Mouse (Mus musculus): ENCODE measurements at regions not wholly inside any gene's neighbourhood (a gene's known extent, or its start where the extent isn't known, plus 50 kb on each side); places are given as distances from the start of the nearest gene placed in this dataset.

GRCm38 (mm10) chr9:74556116-74556515, 305.6 kb upstream of the Onecut1 start:
- Histone ChIP-seq H3K36me3 (ENCODE audit: control insufficient read depth, insufficient read depth, low read length) (no peaks in the 10 kb centered on the region), H3K79me2 (ENCODE audit: control insufficient read depth, insufficient read depth, low read length) (no peaks in the 10 kb centered on the region), H3K4me3 (ENCODE audit: insufficient read depth, low read depth, low read length) (no peak overlapping the region), H3K27me3 (ENCODE audit: control insufficient read depth, insufficient read depth, low read length) (no peaks in the 10 kb centered on the region), H3K9ac (ENCODE audit: low read depth, low read length) (no peak overlapping the region), H3K27ac (replicated peaks; ENCODE audit: insufficient read depth, low read depth, low read length) (no peak overlapping the region), H3K4me1 (ENCODE audit: control insufficient read depth, insufficient read depth, low read length) (no peaks in the 10 kb centered on the region)
- DNase-seq (ENCODE audit: extremely low read depth, low read depth, low spot score): peak; percentile 64
- WGBS: 35% methylated on average over 5 of the region's 5 CpGs
- TF ChIP-seq CTCF (IDR thresholded peaks at IDR 0.05; ENCODE audit: low read depth, low read length) (no peak), POLR2A (IDR thresholded peaks at IDR 0.05; ENCODE audit: extremely low read depth, insufficient read depth, low read length) (no peak)

- H3K27ac ChIP-seq (replicated peaks; ENCODE audit: insufficient read depth, low read depth, low read length): no peak overlapping the region
- H3K27me3 ChIP-seq (ENCODE audit: control insufficient read depth, insufficient read depth, low read length): no peaks in the 10 kb centered on the region
- WGBS: 81% methylated on average over 4 of the region's 4 CpGs
- no peaks in the 10 kb centered on the region for H3K79me2 ChIP-seq (ENCODE audit: control insufficient read depth, insufficient read depth, low read length)
- no peak overlapping the region for H3K4me3 ChIP-seq (ENCODE audit: insufficient read depth, low read depth, low read length)
- H3K9ac ChIP-seq (ENCODE audit: low read depth, low read length): no peak overlapping the region
- H3K36me3 ChIP-seq (ENCODE audit: control insufficient read depth, insufficient read depth, low read length): no peaks in the 10 kb centered on the region
- no peak for DNase-seq (ENCODE audit: extremely low read depth, low read depth, low spot score)
- TF ChIP-seq POLR2A (IDR thresholded peaks at IDR 0.05; ENCODE audit: extremely low read depth, insufficient read depth, low read length): no peak
- no peak for TF ChIP-seq CTCF (IDR thresholded peaks at IDR 0.05; ENCODE audit: low read depth, low read length)
- no peaks in the 10 kb centered on the region for H3K4me1 ChIP-seq (ENCODE audit: control insufficient read depth, insufficient read depth, low read length)
These were observed 269.0 kb upstream of the Onecut1 start for GRCm38 (mm10) chr9:74592757-74593156.

- H3K27ac ChIP-seq (replicated peaks; ENCODE audit: insufficient read depth, low read depth, low read length): no peak overlapping the region
- H3K9ac ChIP-seq (ENCODE audit: low read depth, low read length): no peak overlapping the region
- H3K4me3 ChIP-seq (ENCODE audit: insufficient read depth, low read depth, low read length): no peak overlapping the region
- H3K36me3 ChIP-seq (ENCODE audit: control insufficient read depth, insufficient read depth, low read length): no peaks in the 10 kb centered on the region
- no peaks in the 10 kb centered on the region for H3K4me1 ChIP-seq (ENCODE audit: control insufficient read depth, insufficient read depth, low read length)
- no peaks in the 10 kb centered on the region for H3K79me2 ChIP-seq (ENCODE audit: control insufficient read depth, insufficient read depth, low read length)
- TF ChIP-seq CTCF (IDR thresholded peaks at IDR 0.05; ENCODE audit: low read depth, low read length) (peak; percentile 11; the same call in 1 of the 2 replicates), POLR2A (IDR thresholded peaks at IDR 0.05; ENCODE audit: extremely low read depth, insufficient read depth, low read length) (no peak)
- DNase-seq (ENCODE audit: extremely low read depth, low read depth, low spot score): no peak
- H3K27me3 ChIP-seq (ENCODE audit: control insufficient read depth, insufficient read depth, low read length): no peaks in the 10 kb centered on the region
- WGBS: 89% methylated on average over 4 of the region's 4 CpGs
These were observed 267.8 kb upstream of the Onecut1 start for GRCm38 (mm10) chr9:74593970-74594369.

- no peak for TF ChIP-seq POLR2A (IDR thresholded peaks at IDR 0.05; ENCODE audit: extremely low read depth, insufficient read depth, low read length)
- TF ChIP-seq CTCF (IDR thresholded peaks at IDR 0.05; ENCODE audit: low read depth, low read length): no peak
- H3K4me3 ChIP-seq (ENCODE audit: insufficient read depth, low read depth, low read length): no peak overlapping the region
- H3K79me2 ChIP-seq (ENCODE audit: control insufficient read depth, insufficient read depth, low read length): no peaks in the 10 kb centered on the region
- peak; percentile 86 for DNase-seq (ENCODE audit: extremely low read depth, low read depth, low spot score)
- no peaks in the 10 kb centered on the region for H3K27me3 ChIP-seq (ENCODE audit: control insufficient read depth, insufficient read depth, low read length)
- no peak overlapping the region for H3K9ac ChIP-seq (ENCODE audit: low read depth, low read length)
- H3K27ac ChIP-seq (replicated peaks; ENCODE audit: insufficient read depth, low read depth, low read length): no peak overlapping the region
- peaks cover 2% of the 10 kb centered on the region; the same call in 1 of the 2 replicates for H3K4me1 ChIP-seq (ENCODE audit: control insufficient read depth, insufficient read depth, low read length)
- 38% methylated on average over 1 of the region's 1 CpGs for WGBS
- no peaks in the 10 kb centered on the region for H3K36me3 ChIP-seq (ENCODE audit: control insufficient read depth, insufficient read depth, low read length)
These were observed 257.3 kb upstream of the Onecut1 start for GRCm38 (mm10) chr9:74604415-74604814.

- Histone ChIP-seq H3K79me2 (ENCODE audit: control insufficient read depth, insufficient read depth, low read length) (no peaks in the 10 kb centered on the region), H3K27me3 (ENCODE audit: control insufficient read depth, insufficient read depth, low read length) (no peaks in the 10 kb centered on the region), H3K36me3 (ENCODE audit: control insufficient read depth, insufficient read depth, low read length) (no peaks in the 10 kb centered on the region), H3K27ac (replicated peaks; ENCODE audit: insufficient read depth, low read depth, low read length) (no peak overlapping the region), H3K9ac (ENCODE audit: low read depth, low read length) (no peak overlapping the region), H3K4me1 (ENCODE audit: control insufficient read depth, insufficient read depth, low read length) (no peaks in the 10 kb centered on the region), H3K4me3 (ENCODE audit: insufficient read depth, low read depth, low read length) (no peak overlapping the region)
- TF ChIP-seq CTCF (IDR thresholded peaks at IDR 0.05; ENCODE audit: low read depth, low read length) (no peak), POLR2A (IDR thresholded peaks at IDR 0.05; ENCODE audit: extremely low read depth, insufficient read depth, low read length) (no peak)
- no peak for DNase-seq (ENCODE audit: extremely low read depth, low read depth, low spot score)
These were observed 239.8 kb upstream of the Onecut1 start for GRCm38 (mm10) chr9:74621957-74622356.

- Histone ChIP-seq H3K9ac (ENCODE audit: low read depth, low read length) (no peak overlapping the region), H3K36me3 (ENCODE audit: control insufficient read depth, insufficient read depth, low read length) (no peaks in the 10 kb centered on the region), H3K27me3 (ENCODE audit: control insufficient read depth, insufficient read depth, low read length) (no peaks in the 10 kb centered on the region), H3K4me1 (ENCODE audit: control insufficient read depth, insufficient read depth, low read length) (peaks cover 3% of the 10 kb centered on the region; the same call in 1 of the 2 replicates), H3K4me3 (ENCODE audit: insufficient read depth, low read depth, low read length) (no peak overlapping the region), H3K27ac (replicated peaks; ENCODE audit: insufficient read depth, low read depth, low read length) (no peak overlapping the region), H3K79me2 (ENCODE audit: control insufficient read depth, insufficient read depth, low read length) (no peaks in the 10 kb centered on the region)
- DNase-seq (ENCODE audit: extremely low read depth, low read depth, low spot score): peak; percentile 60
- 56% methylated on average over 2 of the region's 2 CpGs for WGBS
- TF ChIP-seq POLR2A (IDR thresholded peaks at IDR 0.05; ENCODE audit: extremely low read depth, insufficient read depth, low read length) (no peak), CTCF (IDR thresholded peaks at IDR 0.05; ENCODE audit: low read depth, low read length) (no peak)
These were observed 216.3 kb upstream of the Onecut1 start for GRCm38 (mm10) chr9:74645394-74645793.
